10 mouse cellular contexts compared by ENCODE assay signal in genomic region chr1:136627591-136627990, GRCm38 (mm10). TPM values are rescaled to one million over a fixed set of nuclear protein-coding genes. Genes with fewer than 3 reads are reported as not detected.
DNase-seq lines count a peak whose midpoint lies in the region; ATAC-seq lines count a peak whose summit lies in the region.
"Had no signal": no experiment of that assay in that cellular context is flagged by ENCODE, and none has a peak within 500 bp of the region (broad histone marks: within the 10 kb centered on the region; RNA-seq: fewer than 3 reads in every experiment).

No protein-coding gene starts in this region.

- peaks cover 10 to 33% of the 10 kb centered on the region in 2 experiments for H3K4me1 ChIP-seq in heart, embryonic 14.5 days (ENCODE audit: control insufficient read depth in 2 of 2, insufficient read depth in 2 of 2, low read length in 2 of 2)
- peaks cover 44% of the 10 kb centered on the region for H3K4me1 ChIP-seq in embryonic facial prominence, embryonic 10.5 days
- H3K4me1 ChIP-seq in hindbrain, embryonic 16.5 days (ENCODE audit: control insufficient read depth, insufficient read depth, low read depth, low read length), result peaks cover 29% of the 10 kb centered on the region
- H3K4me1 ChIP-seq in midbrain, embryonic 13.5 days (replicated peaks), result peaks cover 46% of the 10 kb centered on the region

- H3K4me3 ChIP-seq in heart, embryonic 14.5 days (ENCODE audit: control insufficient read depth in 1 of 2, insufficient read depth in 1 of 2, low read depth in 1 of 2, low read length in 2 of 2), result no peak overlapping the region
- H3K4me3 ChIP-seq in embryonic facial prominence, embryonic 10.5 days, result peak overlapping the region; percentile 98; the same call in 1 of the 2 replicates
- H3K4me3 ChIP-seq in hindbrain, embryonic 16.5 days (ENCODE audit: low read length), result no peak overlapping the region
- peak overlapping the region; percentile 4 for H3K4me3 ChIP-seq in midbrain, embryonic 13.5 days (replicated peaks)
- H3K4me3 ChIP-seq: erythroblast, embryonic 14.5 days had no signal

- no peaks in the 10 kb centered on the region for H3K27me3 ChIP-seq in heart, embryonic 14.5 days (ENCODE audit: control insufficient read depth, insufficient read depth, low read length)
- no peaks in the 10 kb centered on the region for H3K27me3 ChIP-seq in embryonic facial prominence, embryonic 10.5 days (replicated peaks; ENCODE audit: low read depth, poor library complexity, severe bottlenecking)
- H3K27me3 ChIP-seq in hindbrain, embryonic 16.5 days (replicated peaks; ENCODE audit: control insufficient read depth, insufficient read depth, low read length), result no peaks in the 10 kb centered on the region
- no peaks in the 10 kb centered on the region for H3K27me3 ChIP-seq in midbrain, embryonic 13.5 days

- H3K27ac ChIP-seq in heart, embryonic 14.5 days (replicated peaks in 1 of 2; ENCODE audit: control insufficient read depth in 1 of 2, insufficient read depth in 1 of 2, low read depth in 2 of 2, low read length in 2 of 2), result no peak overlapping the region
- H3K27ac ChIP-seq in embryonic facial prominence, embryonic 10.5 days (replicated peaks), result no peak overlapping the region
- H3K27ac ChIP-seq in hindbrain, embryonic 16.5 days (ENCODE audit: low read depth, low read length), result no peak overlapping the region
- no peak overlapping the region for H3K27ac ChIP-seq in midbrain, embryonic 13.5 days

- WGBS in heart, embryonic 14.5 days, result 72% methylated on average over 5 of the region's 5 CpGs
- WGBS in embryonic facial prominence, embryonic 10.5 days, result 88% methylated on average over 5 of the region's 5 CpGs
- WGBS in hindbrain, embryonic 16.5 days, result 83% methylated on average over 5 of the region's 5 CpGs
- 88% methylated on average over 5 of the region's 5 CpGs for WGBS in midbrain, embryonic 13.5 days

- H3K36me3 ChIP-seq in heart, embryonic 14.5 days (ENCODE audit: control insufficient read depth, insufficient read depth, low read length), result peaks cover 32% of the 10 kb centered on the region
- H3K36me3 ChIP-seq in embryonic facial prominence, embryonic 10.5 days (replicated peaks), result peaks cover 68% of the 10 kb centered on the region
- H3K36me3 ChIP-seq in hindbrain, embryonic 16.5 days (ENCODE audit: control insufficient read depth, insufficient read depth, low read length), result peaks cover 6% of the 10 kb centered on the region; the same call in 1 of the 2 replicates
- peaks cover 34% of the 10 kb centered on the region for H3K36me3 ChIP-seq in midbrain, embryonic 13.5 days

- no peak for DNase-seq in heart, adult 8-10 months (ENCODE audit: low spot score)
- DNase-seq in embryonic facial prominence, embryonic 10.5 days (ENCODE audit: low spot score), result no peak
- DNase-seq in adrenal gland, postnatal 36 days, result no peak
- DNase-seq in urinary bladder, adult 2 months (ENCODE audit: low spot score), result no peak
- DNase-seq in cerebellum, postnatal 4 days (ENCODE audit: low spot score in 2 of 2), result no peak
- DNase-seq: kidney, postnatal 36 days had no signal

- no peak for ATAC-seq in heart, embryonic 14.5 days (ENCODE audit: insufficient number of reproducible peaks, insufficient read depth, low FRiP score, low read depth)
- ATAC-seq in hindbrain, embryonic 16.5 days, result no peak
- no peak for ATAC-seq in midbrain, embryonic 13.5 days

- H3K9ac ChIP-seq in heart, embryonic 14.5 days (ENCODE audit: low read length), result no peak overlapping the region
- no peak overlapping the region for H3K9ac ChIP-seq in hindbrain, embryonic 16.5 days (ENCODE audit: low read depth, low read length)
- H3K9ac ChIP-seq in midbrain, embryonic 13.5 days (replicated peaks), result no peak overlapping the region

- no peaks in the 10 kb centered on the region for H3K9me3 ChIP-seq in heart, embryonic 14.5 days (ENCODE audit: control insufficient read depth, low read length)
- no peaks in the 10 kb centered on the region for H3K9me3 ChIP-seq in embryonic facial prominence, embryonic 10.5 days
- H3K9me3 ChIP-seq in hindbrain, embryonic 16.5 days (ENCODE audit: control insufficient read depth, low read length), result no peaks in the 10 kb centered on the region
- no peaks in the 10 kb centered on the region for H3K9me3 ChIP-seq in midbrain, embryonic 13.5 days

- H3K4me2 ChIP-seq in heart, embryonic 14.5 days (ENCODE audit: low read length), result peak overlapping the region; percentile 34
- peak overlapping the region; percentile 2; the same call in 1 of the 2 replicates for H3K4me2 ChIP-seq in hindbrain, embryonic 16.5 days (ENCODE audit: low read length)
- H3K4me2 ChIP-seq in midbrain, embryonic 13.5 days (replicated peaks), result peak overlapping the region; percentile 95

RNA-seq across cellular contexts. Expression of gene Zfp281, which starts 2.9 kb away (rescaled TPM):
- 13.2 and 14.1 TPM in 2 replicates for polyA plus RNA-seq in heart, embryonic 14.5 days (2014; fragmentation: Nextera tagmentation; extraction: Ambion mirVana)
- total RNA-seq in heart, adult 8-10 months (2022), result 10 to 100 TPM in 2 of 4 experiments, 1 to 10 TPM in 2; 9.4 to 11.1 (median 10.1) TPM
- 32.8 and 33.0 TPM in 2 replicates for polyA plus RNA-seq in embryonic facial prominence, embryonic 10.5 days (2016; fragmentation: Nextera tagmentation; extraction: Ambion mirVana)
- polyA plus RNA-seq in hindbrain, embryonic 16.5 days (2015; fragmentation: Nextera tagmentation; extraction: Ambion mirVana), result 16.3 and 20.1 TPM in 2 replicates
- polyA plus RNA-seq in midbrain, embryonic 13.5 days (2015; fragmentation: Nextera tagmentation; extraction: Ambion mirVana), result 29.2 and 30.2 TPM in 2 replicates
- total RNA-seq in adrenal gland, postnatal 36 days (2021), result 10 to 100 TPM; 15.6 to 19.3 TPM
- polyA plus RNA-seq in urinary bladder, adult 2 months (2012; rRNA removed), result 8.5 and 11.4 TPM in 2 replicates

Comparison
In these comparisons a context has a peak if more than half of its experiments do, and no peak if none do; other contexts are left out.
1. H3K4me2 ChIP-seq: peak in every context shown above with its lines; median percentile 95 in midbrain, embryonic 13.5 days; 34 in heart, embryonic 14.5 days; 2 in hindbrain, embryonic 16.5 days.
2. H3K4me3 ChIP-seq: peak in embryonic facial prominence, embryonic 10.5 days (single experiment) and midbrain, embryonic 13.5 days (single experiment); none in heart, embryonic 14.5 days (0 of 2) and hindbrain, embryonic 16.5 days (single experiment).